Mouse (Mus musculus): Measurements from ENCODE around the gene Ace3. TPM values are rescaled to one million over a fixed set of nuclear protein-coding genes. Genes with fewer than 3 reads are reported as not detected.
"Not testable (repeated sequence)": the region's sequence is repeated elsewhere in the genome, so short reads cannot be mapped to it uniquely, and the experiment has no call there.

Ace3 gene
- total RNA-seq, 1 experiment from 2014 or later, result not detected

DNA sequence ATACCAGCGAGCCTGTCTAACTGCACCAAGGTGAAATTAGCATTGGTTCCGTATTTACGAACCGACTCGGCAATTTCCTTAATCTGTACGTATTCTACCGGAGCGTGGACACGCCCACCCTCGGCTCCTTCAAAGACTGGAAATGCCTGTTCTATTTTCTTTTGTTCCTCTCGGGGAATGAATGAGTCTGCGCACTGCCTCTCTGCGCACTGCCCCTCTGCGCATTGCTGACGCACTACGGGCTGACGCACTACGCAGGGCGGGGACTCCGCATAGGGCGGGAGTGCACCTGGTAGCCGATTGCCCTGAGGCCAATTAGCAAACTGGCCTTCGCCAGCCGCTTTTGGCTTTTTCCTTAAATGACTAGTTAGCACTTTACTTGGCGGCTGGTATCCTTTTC is 37.6 kb downstream of the Ace3 start:
- not testable (repeated sequence) for ATAC-seq (ENCODE audit: extremely low read depth, insufficient number of reproducible peaks, low FRiP score, poor library complexity, severe bottlenecking)

DNA sequence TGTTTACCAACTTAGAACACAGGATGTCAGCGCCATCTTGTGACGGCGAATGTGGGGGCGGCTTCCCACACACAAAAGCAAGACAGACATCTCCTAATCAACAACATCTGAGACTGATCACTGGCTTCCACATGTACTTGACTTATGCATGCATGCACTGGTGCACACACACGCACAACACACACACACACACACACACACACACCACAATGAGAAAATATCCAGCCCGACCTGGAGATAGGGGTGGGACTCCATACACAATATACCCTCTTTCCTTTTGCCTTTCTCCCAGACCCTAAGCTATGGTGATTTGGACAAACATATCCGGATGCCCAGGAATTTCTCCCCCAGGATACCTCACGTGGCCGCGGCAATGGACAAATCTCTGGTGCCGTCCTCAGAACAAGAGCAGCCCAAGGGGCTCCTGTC is 39.0 kb downstream of the Ace3 start:
- peak; percentile 49; the same call in 1 of the 2 replicates for ATAC-seq (ENCODE audit: extremely low read depth, insufficient number of reproducible peaks, low FRiP score, poor library complexity, severe bottlenecking)

DNA sequence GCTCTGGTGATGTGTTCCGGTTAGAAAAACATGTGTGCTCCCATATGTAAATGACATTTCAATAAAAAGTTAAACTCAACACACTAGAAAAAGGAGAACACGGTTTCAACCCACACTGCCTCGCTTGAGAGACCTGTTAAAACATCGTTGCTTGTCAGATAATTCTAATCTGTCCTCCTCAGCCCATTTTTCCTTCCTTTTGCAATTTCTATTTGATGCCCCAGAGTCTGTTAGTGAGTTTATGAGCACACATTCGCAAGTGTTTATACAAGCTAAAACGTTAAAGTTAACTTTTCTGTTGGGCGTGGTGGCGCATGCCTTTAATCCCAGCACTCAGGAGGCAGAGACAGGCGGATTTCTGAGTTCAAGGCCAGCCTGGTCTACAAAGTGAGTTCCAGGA is 40.5 kb downstream of the Ace3 start:
- ATAC-seq (ENCODE audit: extremely low read depth, insufficient number of reproducible peaks, low FRiP score, poor library complexity, severe bottlenecking), result no peak

DNA sequence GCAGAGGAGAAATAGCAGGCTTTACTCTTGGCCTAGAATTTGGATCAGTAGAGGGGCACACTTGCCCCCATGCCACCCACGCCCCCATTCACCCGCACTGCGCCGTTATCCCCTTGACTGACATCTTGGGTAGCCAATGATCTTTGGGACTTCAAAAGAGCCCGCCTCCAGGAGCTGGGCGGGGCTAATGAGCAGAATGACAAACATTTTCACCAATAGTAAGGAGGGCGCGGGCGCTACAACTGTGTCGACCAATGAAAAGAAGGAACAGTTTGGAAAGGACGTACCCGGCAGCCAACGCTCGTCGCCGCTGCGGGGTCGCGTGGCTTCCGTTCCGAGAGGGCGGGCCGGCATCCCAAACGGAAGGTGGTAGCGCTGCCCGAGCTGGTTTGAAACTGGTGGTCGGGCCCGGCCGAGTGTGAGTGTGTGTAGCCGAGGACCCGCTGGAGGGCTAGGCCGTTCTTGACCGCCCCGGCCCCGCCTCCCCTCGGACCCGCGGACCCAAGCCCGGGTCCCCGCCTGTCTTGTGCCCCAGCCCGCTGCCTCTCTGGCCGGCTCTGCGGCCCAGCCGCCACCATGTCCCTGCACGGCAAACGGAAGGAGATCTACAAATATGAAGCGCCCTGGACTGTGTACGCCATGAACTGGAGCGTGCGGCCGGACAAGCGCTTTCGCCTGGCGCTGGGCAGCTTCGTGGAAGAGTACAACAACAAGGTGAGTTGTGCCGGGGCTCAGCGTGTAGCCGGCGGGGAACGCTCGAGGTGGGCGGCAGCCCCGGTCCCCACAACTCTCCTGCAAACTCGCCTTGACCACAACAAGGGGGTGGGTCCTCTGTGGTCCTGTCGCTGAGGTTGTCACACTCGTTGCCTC is 42.3 kb downstream of the Ace3 start, which contains the start of gene Dcaf7:
TSS of gene Dcaf7 (plus strand) at position 325 of the 870 bp plus-strand sequence.
- ATAC-seq (ENCODE audit: extremely low read depth, insufficient number of reproducible peaks, low FRiP score, poor library complexity, severe bottlenecking), result peak; percentile 96

DNA sequence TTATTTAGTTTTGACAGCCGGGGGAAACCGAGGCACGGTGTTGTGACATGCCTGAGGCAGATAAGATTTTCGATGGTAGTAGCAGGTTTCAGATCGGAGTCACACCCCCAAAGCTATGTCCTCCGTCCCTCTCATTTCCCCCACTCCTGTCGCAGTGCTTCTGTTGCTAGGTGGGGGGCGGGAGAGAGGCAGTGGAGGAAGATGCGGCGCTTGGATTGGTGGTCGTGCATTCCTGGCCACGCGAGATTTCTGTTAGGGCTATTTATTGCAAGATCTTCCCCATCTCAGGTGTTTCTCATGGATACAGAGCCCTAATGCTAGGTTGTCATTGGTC is 42.9 kb downstream of the Ace3 start:
- ATAC-seq (ENCODE audit: extremely low read depth, insufficient number of reproducible peaks, low FRiP score, poor library complexity, severe bottlenecking), result no peak

DNA sequence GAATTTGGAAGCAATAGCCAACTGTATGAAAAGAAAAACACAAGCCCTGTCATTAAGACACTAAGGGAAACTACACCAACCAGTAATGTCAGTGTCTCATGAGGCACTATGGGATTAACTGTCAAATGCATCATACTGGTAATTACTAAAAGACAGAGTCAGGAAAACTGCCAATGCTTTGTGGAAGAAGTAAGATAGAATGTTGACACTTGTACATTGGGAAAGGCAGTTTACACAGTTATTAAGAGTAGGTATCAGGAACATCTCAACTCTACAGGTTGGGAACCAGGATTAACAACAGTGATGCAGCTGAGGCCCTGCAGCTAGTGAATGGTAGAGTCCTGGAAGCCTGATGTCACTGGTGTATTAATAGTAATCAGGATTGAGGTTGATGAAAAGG is 49.9 kb downstream of the Ace3 start:
- no peak for ATAC-seq (ENCODE audit: extremely low read depth, insufficient number of reproducible peaks, low FRiP score, poor library complexity, severe bottlenecking)

DNA sequence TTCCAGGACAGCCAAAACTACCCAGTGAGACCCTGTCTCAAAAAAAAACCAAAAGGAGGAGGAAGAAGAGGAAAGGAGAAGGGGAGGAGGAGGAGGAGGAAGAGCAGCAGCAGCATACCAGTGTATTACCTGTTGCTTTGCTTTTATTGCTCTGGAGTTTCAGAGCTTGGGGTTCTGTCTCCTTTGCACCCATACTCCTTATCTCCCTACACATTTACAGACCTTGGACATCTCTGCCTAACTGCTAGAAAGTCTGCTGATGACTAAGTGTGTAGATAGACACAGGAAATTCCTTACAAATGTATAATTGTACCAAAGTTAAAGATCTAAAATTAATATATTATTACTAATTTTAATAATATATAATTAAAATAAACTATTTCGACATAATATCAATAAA is 50.8 kb downstream of the Ace3 start:
- no peak for ATAC-seq (ENCODE audit: extremely low read depth, insufficient number of reproducible peaks, low FRiP score, poor library complexity, severe bottlenecking)

DNA sequence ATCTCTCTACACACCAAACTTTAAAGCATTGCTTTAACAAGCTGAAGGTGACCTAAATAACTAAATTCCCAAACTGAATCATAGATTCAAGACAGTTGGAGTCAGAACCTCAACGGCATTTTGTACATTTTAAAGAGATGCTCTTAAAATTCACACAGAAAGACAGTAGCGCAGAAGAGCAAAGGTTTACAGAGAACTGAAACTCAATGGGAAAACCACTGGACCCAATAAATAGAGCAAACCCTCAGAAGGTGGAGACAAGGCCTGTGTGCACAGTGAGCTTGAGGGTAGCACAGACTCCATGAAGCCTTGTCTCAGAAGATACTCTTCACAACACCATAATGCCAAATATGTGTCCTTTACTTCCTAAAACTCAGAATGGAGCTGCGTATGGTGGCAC is 51.3 kb downstream of the Ace3 start:
- ATAC-seq (ENCODE audit: extremely low read depth, insufficient number of reproducible peaks, low FRiP score, poor library complexity, severe bottlenecking), result no peak

DNA sequence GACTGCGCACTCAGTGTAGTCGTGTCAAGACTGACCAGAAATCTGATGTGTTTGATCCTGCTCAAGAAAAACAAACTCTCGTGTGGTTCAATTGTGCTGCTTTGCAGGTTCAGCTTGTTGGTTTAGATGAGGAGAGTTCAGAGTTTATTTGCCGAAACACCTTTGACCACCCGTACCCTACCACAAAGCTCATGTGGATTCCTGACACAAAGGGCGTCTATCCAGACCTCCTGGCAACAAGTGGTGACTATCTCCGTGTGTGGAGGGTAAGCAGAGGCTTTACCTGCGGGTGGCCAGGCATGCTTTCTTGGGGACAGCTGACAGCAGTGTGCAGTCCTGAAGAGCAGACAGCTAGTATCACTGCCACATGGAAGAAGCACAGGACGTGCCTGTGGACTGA is 52.1 kb downstream of the Ace3 start:
- no peak for ATAC-seq (ENCODE audit: extremely low read depth, insufficient number of reproducible peaks, low FRiP score, poor library complexity, severe bottlenecking)

DNA sequence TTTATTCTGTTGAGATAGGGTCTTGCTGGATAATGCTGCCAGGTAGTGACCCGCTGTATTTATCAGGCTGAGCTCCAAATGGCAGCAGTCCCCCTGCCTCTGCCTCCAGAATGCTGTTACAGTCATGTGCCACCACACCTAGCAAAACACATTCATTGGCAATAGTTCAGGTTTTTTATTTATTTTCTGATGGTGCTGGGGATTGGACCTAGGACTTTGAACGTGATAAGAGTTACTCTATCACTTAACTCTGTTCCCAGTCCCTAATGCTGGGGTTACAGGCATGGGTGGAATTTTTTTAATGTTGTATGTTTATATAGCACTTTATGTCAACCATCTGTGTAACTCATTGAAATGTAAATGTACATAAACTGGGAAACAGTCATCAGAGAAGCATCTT is 59.4 kb downstream of the Ace3 start:
- no peak for ATAC-seq (ENCODE audit: extremely low read depth, insufficient number of reproducible peaks, low FRiP score, poor library complexity, severe bottlenecking)

DNA sequence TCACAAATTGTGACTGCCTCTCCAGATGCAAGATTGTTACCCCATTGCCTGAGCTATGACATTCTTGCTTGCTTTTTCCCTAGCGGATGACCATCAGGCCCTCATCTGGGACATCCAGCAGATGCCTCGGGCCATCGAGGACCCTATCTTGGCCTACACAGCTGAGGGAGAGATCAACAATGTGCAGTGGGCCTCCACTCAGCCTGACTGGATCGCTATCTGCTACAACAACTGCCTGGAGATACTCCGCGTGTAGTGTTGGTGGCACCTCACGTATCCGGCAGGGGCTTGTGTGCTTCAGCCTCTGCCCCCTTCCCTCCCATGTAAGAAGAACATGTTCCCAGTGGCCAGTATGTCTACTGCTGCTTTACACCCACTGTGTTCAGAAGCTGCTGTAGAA is 60.1 kb downstream of the Ace3 start:
- no peak for ATAC-seq (ENCODE audit: extremely low read depth, insufficient number of reproducible peaks, low FRiP score, poor library complexity, severe bottlenecking)

Other genes with a start within 250 kb of the Ace3 start
- 0.74 TPM in 1 of 2 replicates, not detected in the other for gene Cyb561, start 41.3 kb upstream of the Ace3 start, total RNA-seq (2017)
- gene Ace, start 26.7 kb upstream of the Ace3 start, total RNA-seq (2017), result 5.2 and 7.4 TPM in 2 replicates
- gene Kcnh6, start 13.4 kb downstream of the Ace3 start, total RNA-seq (2017), result 0.47 and 1.4 TPM in 2 replicates
- 46.9 and 48.4 TPM in 2 replicates for gene Dcaf7, start 42.2 kb downstream of the Ace3 start, total RNA-seq (2017)
- gene Taco1, start 71.4 kb downstream of the Ace3 start, total RNA-seq (2017), result 9.8 and 12.0 TPM in 2 replicates
- 223 and 224 TPM in 2 replicates for gene Map3k3, start 89.9 kb downstream of the Ace3 start, total RNA-seq (2017)
- gene Gm10840, start 166.2 kb downstream of the Ace3 start, total RNA-seq (2017), result 2.4 and 4.1 TPM in 2 replicates
- gene Limd2, start 166.2 kb downstream of the Ace3 start, total RNA-seq (2017), result 145 and 154 TPM in 2 replicates
- gene Strada, start 207.5 kb downstream of the Ace3 start, total RNA-seq (2017), result 34.6 and 36.5 TPM in 2 replicates
- 109 and 118 TPM in 2 replicates for gene Ccdc47, start 221.7 kb downstream of the Ace3 start, total RNA-seq (2017)
- gene Ddx42, start 222.3 kb downstream of the Ace3 start, total RNA-seq (2017), result 106 and 126 TPM in 2 replicates